Mouse (Mus musculus) G1E (cell line): ENCODE data around the gene Zdhhc5. TPM values are rescaled to one million over a fixed set of nuclear protein-coding genes. Genes with fewer than 3 reads are reported as not detected.

Experiments
- ATAC-seq: 2 replicates; pipeline ENCODE4 v1.8.0; 2016; ENCODE audit warnings: mild to moderate bottlenecking; ENCODE audit not compliant: insufficient number of reproducible peaks, poor library complexity, low FRiP score, severe bottlenecking; ENCODE audit errors: extremely low read depth
- DNase-seq: peaks from one replicate; pipeline ENCODE4 v3.0.0; 2012; ENCODE audit warnings: low spot score
- H3K27me3 ChIP-seq: 2 replicates; pipeline ENCODE4 v1.6.1; 2012; ENCODE audit warnings: mild to moderate bottlenecking, low read length, inconsistent platforms; ENCODE audit not compliant: insufficient read depth
- H3K36me3 ChIP-seq: replicated peaks from 2 replicates; pipeline ENCODE3; 2012; ENCODE audit warnings: mild to moderate bottlenecking, inconsistent platforms
- H3K4me1 ChIP-seq: 2 replicates; pipeline ENCODE4 v1.6.1; 2012; ENCODE audit warnings: low read depth, low read length, inconsistent platforms, mixed read lengths; ENCODE audit not compliant: insufficient read depth
- H3K4me3 ChIP-seq: 2 replicates; pipeline ENCODE4 v1.5.1; 2012; ENCODE audit warnings: low read depth, mild to moderate bottlenecking, inconsistent platforms, low read length, moderate library complexity, mixed read lengths
- H3K9me3 ChIP-seq: replicated peaks from 2 replicates; pipeline ENCODE4 v1.6.1; 2012; ENCODE audit warnings: inconsistent platforms
- CTCF ChIP-seq: IDR thresholded peaks from 2 replicates; pipeline ENCODE4 v1.5.1; 2012; ENCODE audit warnings: low read depth, low read length, inconsistent platforms, mixed read lengths
- GATA1 ChIP-seq: IDR thresholded peaks from 2 replicates; pipeline ENCODE4 v1.6.1; 2012; ENCODE audit warnings: borderline replicate concordance, low read length, inconsistent platforms, mixed read lengths
- GATA2 ChIP-seq: IDR thresholded peaks from 2 replicates; pipeline ENCODE4 v1.6.1; 2012; ENCODE audit warnings: low read depth, low read length, inconsistent platforms, borderline replicate concordance
- POLR2AphosphoS5 ChIP-seq: IDR thresholded peaks from 2 replicates; pipeline ENCODE4 v1.6.1; 2012; ENCODE audit warnings: low read depth, low read length, inconsistent platforms; ENCODE audit not compliant: insufficient replicate concordance
- TAL1 ChIP-seq: conservative IDR thresholded peaks from 2 replicates; pipeline ENCODE4 v1.6.1; 2012; ENCODE audit warnings: low read depth, low read length, inconsistent platforms, mixed read lengths
- polyA plus RNA-seq: library from polyadenylated mRNA; stranded (reverse); fragments of >175 nt; gene quantifications from 2 replicates; pipeline ENCODE4 v1.2.3, GENCODE M21; 2012
- total RNA-seq, 2 experiments: library from RNA; stranded (forward) in 1 of 2; stranded (reverse) in 1 of 2; fragments of 200-1000 nt in 1 of 2; fragments of >200 nt in 1 of 2; fragmentation: Nextera tagmentation in 1 of 2; gene quantifications; 2 replicates each; pipeline ENCODE4 v1.2.3; 2014 to 2017

Gene Zdhhc5
- total and polyA plus RNA-seq, 3 experiments: 30.7 to 70.6 (median 38.0) TPM

DNA sequence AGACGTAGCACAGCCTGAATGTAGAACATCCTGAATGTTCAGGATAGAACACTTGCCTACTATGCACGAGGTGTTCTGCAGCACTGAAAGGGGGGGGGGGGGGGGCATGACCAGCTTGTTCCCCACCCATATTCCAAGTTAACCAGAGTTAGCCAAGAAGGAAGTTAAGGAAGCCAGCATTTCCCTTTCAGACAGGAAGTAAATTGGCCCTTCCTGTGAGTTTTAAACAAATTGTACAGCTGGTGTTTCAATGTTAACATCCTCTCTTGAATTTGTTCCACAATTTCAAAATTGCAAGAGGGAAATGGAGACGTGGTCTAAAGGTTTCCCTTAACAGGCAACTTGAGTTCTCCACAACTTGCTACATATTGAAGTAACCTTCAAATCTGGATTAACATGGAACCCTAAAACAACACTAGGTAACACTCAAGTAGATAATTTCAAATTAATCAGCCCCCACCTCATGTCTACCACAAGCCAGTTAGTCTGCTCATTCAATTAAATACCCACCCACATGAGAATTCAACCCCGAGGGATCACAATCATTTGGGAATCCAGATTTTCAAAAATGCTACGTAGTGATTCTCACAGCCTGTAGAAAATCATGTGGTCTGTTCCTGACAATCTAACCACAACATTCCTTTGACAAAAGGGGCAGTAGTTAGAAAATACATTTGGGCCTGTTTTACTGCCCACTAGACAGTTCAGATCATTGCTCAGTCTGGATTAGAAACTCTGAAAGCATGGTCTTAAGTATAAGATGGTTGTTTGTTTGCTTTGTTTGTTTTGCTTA lies 76.4 kb downstream of the Zdhhc5 start:
- no peak for DNase-seq
- Histone ChIP-seq H3K36me3 (peaks cover 38% of the 10 kb centered on the region), H3K4me3 (no peak overlapping the region), H3K4me1 (peaks cover 45% of the 10 kb centered on the region), H3K27me3 (no peaks in the 10 kb centered on the region), H3K9me3 (no peaks in the 10 kb centered on the region)
- TF ChIP-seq CTCF (no peak), POLR2AphosphoS5 (no peak), GATA2 (no peak), TAL1 (no peak), GATA1 (no peak)
- ATAC-seq: no peak

Other genes with a start within 250 kb of the Zdhhc5 start
- 61.5 and 62.5 TPM in 2 replicates for gene Tfpi, start 238.4 kb downstream of the Zdhhc5 start, total RNA-seq (2014; fragmentation: Nextera tagmentation)
- 37.1 and 41.4 TPM in 2 replicates for gene Tfpi, start 238.4 kb downstream of the Zdhhc5 start, total RNA-seq (2017)
- gene Tfpi, start 238.4 kb downstream of the Zdhhc5 start, polyA plus RNA-seq: 1.2 TPM in 2 replicates
- 67.8 and 83.0 TPM in 2 replicates for gene Ctnnd1, start 64.4 kb downstream of the Zdhhc5 start, total RNA-seq (2014; fragmentation: Nextera tagmentation)
- 25.3 and 29.8 TPM in 2 replicates for gene Ctnnd1, start 64.4 kb downstream of the Zdhhc5 start, total RNA-seq (2017)
- gene Ctnnd1, start 64.4 kb downstream of the Zdhhc5 start, polyA plus RNA-seq: 9.6 and 13.8 TPM in 2 replicates
- gene Btbd18, start 56.1 kb downstream of the Zdhhc5 start, total RNA-seq (2014; fragmentation: Nextera tagmentation): not detected in 2 replicates
- 0.12 and 0.16 TPM in 2 replicates for gene Btbd18, start 56.1 kb downstream of the Zdhhc5 start, total RNA-seq (2017)
- gene Btbd18, start 56.1 kb downstream of the Zdhhc5 start, polyA plus RNA-seq: not detected in 2 replicates
- gene Selenoh, start 44.4 kb downstream of the Zdhhc5 start, total RNA-seq (2014; fragmentation: Nextera tagmentation): 49.4 and 51.5 TPM in 2 replicates
- 160 and 178 TPM in 2 replicates for gene Selenoh, start 44.4 kb downstream of the Zdhhc5 start, total RNA-seq (2017)
- 381 and 384 TPM in 2 replicates for gene Selenoh, start 44.4 kb downstream of the Zdhhc5 start, polyA plus RNA-seq
- gene Gm28635, start 37.1 kb downstream of the Zdhhc5 start, total RNA-seq (2014; fragmentation: Nextera tagmentation): not detected in 2 replicates
- not detected in 2 replicates for gene Gm28635, start 37.1 kb downstream of the Zdhhc5 start, total RNA-seq (2017)
- not detected in 2 replicates for gene Gm28635, start 37.1 kb downstream of the Zdhhc5 start, polyA plus RNA-seq
- gene Med19, start 36.8 kb downstream of the Zdhhc5 start, total RNA-seq (2014; fragmentation: Nextera tagmentation): 51.1 and 55.0 TPM in 2 replicates
- gene Med19, start 36.8 kb downstream of the Zdhhc5 start, total RNA-seq (2017): 26.8 and 33.1 TPM in 2 replicates
- 14.8 and 17.8 TPM in 2 replicates for gene Med19, start 36.8 kb downstream of the Zdhhc5 start, polyA plus RNA-seq
- gene Tmx2, start 36.0 kb downstream of the Zdhhc5 start, total RNA-seq (2014; fragmentation: Nextera tagmentation): 96.2 and 113 TPM in 2 replicates
- gene Tmx2, start 36.0 kb downstream of the Zdhhc5 start, total RNA-seq (2017): 66.2 and 68.9 TPM in 2 replicates
- 3.9 and 4.0 TPM in 2 replicates for gene Tmx2, start 36.0 kb downstream of the Zdhhc5 start, polyA plus RNA-seq
- gene Clp1, start 12.2 kb upstream of the Zdhhc5 start, total RNA-seq (2014; fragmentation: Nextera tagmentation): 30.0 and 30.7 TPM in 2 replicates
- gene Clp1, start 12.2 kb upstream of the Zdhhc5 start, total RNA-seq (2017): 44.7 and 51.0 TPM in 2 replicates
- gene Clp1, start 12.2 kb upstream of the Zdhhc5 start, polyA plus RNA-seq: 0.98 and 1.1 TPM in 2 replicates
- gene Ypel4, start 18.9 kb upstream of the Zdhhc5 start, total RNA-seq (2014; fragmentation: Nextera tagmentation): 13.1 TPM in 1 of 2 replicates, not detected in the other
- gene Ypel4, start 18.9 kb upstream of the Zdhhc5 start, total RNA-seq (2017): 0.29 and 0.44 TPM in 2 replicates
- 0.07 and 0.16 TPM in 2 replicates for gene Ypel4, start 18.9 kb upstream of the Zdhhc5 start, polyA plus RNA-seq
- gene Gm19426, start 28.5 kb upstream of the Zdhhc5 start, total RNA-seq (2014; fragmentation: Nextera tagmentation): not detected in 2 replicates
- gene Gm19426, start 28.5 kb upstream of the Zdhhc5 start, total RNA-seq (2017): not detected in 2 replicates
- gene Gm19426, start 28.5 kb upstream of the Zdhhc5 start, polyA plus RNA-seq: not detected in 2 replicates
- not detected in 2 replicates for gene Serping1, start 60.3 kb upstream of the Zdhhc5 start, total RNA-seq (2014; fragmentation: Nextera tagmentation)
- not detected in 2 replicates for gene Serping1, start 60.3 kb upstream of the Zdhhc5 start, total RNA-seq (2017)
- not detected in 2 replicates for gene Serping1, start 60.3 kb upstream of the Zdhhc5 start, polyA plus RNA-seq
- 37.2 and 74.5 TPM in 2 replicates for gene Ube2l6, start 83.6 kb upstream of the Zdhhc5 start, total RNA-seq (2014; fragmentation: Nextera tagmentation)
- gene Ube2l6, start 83.6 kb upstream of the Zdhhc5 start, total RNA-seq (2017): 20.2 and 22.5 TPM in 2 replicates
- gene Ube2l6, start 83.6 kb upstream of the Zdhhc5 start, polyA plus RNA-seq: 1.2 and 2.5 TPM in 2 replicates
- gene Smtnl1, start 107.5 kb upstream of the Zdhhc5 start, total RNA-seq (2014; fragmentation: Nextera tagmentation): not detected in 2 replicates
- not detected in 2 replicates for gene Smtnl1, start 107.5 kb upstream of the Zdhhc5 start, total RNA-seq (2017)
- gene Smtnl1, start 107.5 kb upstream of the Zdhhc5 start, polyA plus RNA-seq: not detected in 2 replicates
- gene Timm10, start 111.8 kb upstream of the Zdhhc5 start, total RNA-seq (2014; fragmentation: Nextera tagmentation): 13.5 and 21.0 TPM in 2 replicates
- 51.5 and 54.9 TPM in 2 replicates for gene Timm10, start 111.8 kb upstream of the Zdhhc5 start, total RNA-seq (2017)
- gene Timm10, start 111.8 kb upstream of the Zdhhc5 start, polyA plus RNA-seq: 13.3 and 19.5 TPM in 2 replicates
- gene Slc43a1, start 123.7 kb upstream of the Zdhhc5 start, total RNA-seq (2014; fragmentation: Nextera tagmentation): 0.29 and 62.5 TPM in 2 replicates
- 0.05 and 0.12 TPM in 2 replicates for gene Slc43a1, start 123.7 kb upstream of the Zdhhc5 start, total RNA-seq (2017)
- gene Slc43a1, start 123.7 kb upstream of the Zdhhc5 start, polyA plus RNA-seq: 0.03 TPM in 1 of 2 replicates, not detected in the other
- gene Rtn4rl2, start 171.5 kb upstream of the Zdhhc5 start, total RNA-seq (2014; fragmentation: Nextera tagmentation): not detected in 2 replicates
- not detected in 2 replicates for gene Rtn4rl2, start 171.5 kb upstream of the Zdhhc5 start, total RNA-seq (2017)
- not detected in 2 replicates for gene Rtn4rl2, start 171.5 kb upstream of the Zdhhc5 start, polyA plus RNA-seq
- 116 and 137 TPM in 2 replicates for gene Slc43a3, start 221.4 kb upstream of the Zdhhc5 start, total RNA-seq (2014; fragmentation: Nextera tagmentation)
- gene Slc43a3, start 221.4 kb upstream of the Zdhhc5 start, total RNA-seq (2017): 85.2 and 90.3 TPM in 2 replicates
- 13.5 and 15.4 TPM in 2 replicates for gene Slc43a3, start 221.4 kb upstream of the Zdhhc5 start, polyA plus RNA-seq